Mouse (Mus musculus) heart, embryonic 11.5 days (tissue): ENCODE measurements around the gene Omp. TPM values are rescaled to one million over a fixed set of nuclear protein-coding genes. Genes with fewer than 3 reads are reported as not detected.

Source experiments
- polyA plus RNA-seq: library from polyadenylated mRNA; unstranded; fragments of >200 nt; fragmentation: Nextera tagmentation; extraction: Ambion mirVana; gene quantifications from 2 replicates; pipeline ENCODE4 v1.2.1, GENCODE M21; 2014

The Omp gene
- polyA plus RNA-seq, 1 experiment from 2014 or later: 0.47 TPM

Other genes with a start within 250 kb of the Omp start
- not detected in 2 replicates for gene Gdpd4, start 225.5 kb downstream of the Omp start, polyA plus RNA-seq
- 8.4 and 11.9 TPM in 2 replicates for gene Myo7a, start 26.0 kb downstream of the Omp start, polyA plus RNA-seq
- 5.8 and 6.4 TPM in 2 replicates for gene Capn5, start 32.8 kb upstream of the Omp start, polyA plus RNA-seq
- gene B3gnt6, start 54.0 kb upstream of the Omp start, polyA plus RNA-seq: 0.21 TPM in 1 of 2 replicates, not detected in the other
- gene Acer3, start 175.7 kb upstream of the Omp start, polyA plus RNA-seq: 23.8 and 26.0 TPM in 2 replicates
- gene Tsku, start 215.8 kb upstream of the Omp start, polyA plus RNA-seq: 6.4 and 6.8 TPM in 2 replicates